Mouse (Mus musculus) hindbrain, postnatal 0 days (tissue): ENCODE results near the gene Chst11. TPM values are rescaled to one million over a fixed set of nuclear protein-coding genes. Genes with fewer than 3 reads are reported as not detected.
A peak's percentile ranks its signal among the peaks of the same experiment; 100 is the strongest.

ENCODE experiments used
- ATAC-seq: fragments of 200-750 bp; cut with Nextera tagmentation; 2 replicates; pipeline ENCODE4 v1.8.0; 2017; ENCODE audit warnings: mild to moderate bottlenecking, moderate TSS enrichment, moderate library complexity
- DNase-seq: peaks from one replicate; pipeline ENCODE4 v3.0.0-alpha.2; 2015; ENCODE audit warnings: low spot score
- H3K27ac ChIP-seq: fragments of 300-500 bp; sonication (generic); 2 replicates; pipeline ENCODE4 v1.5.1; 2014; ENCODE audit warnings: mild to moderate bottlenecking
- H3K27me3 ChIP-seq: fragments of 300-500 bp; sonication (generic); 2 replicates; pipeline ENCODE4 v1.6.1; 2014; ENCODE audit warnings: low read length, mixed read lengths; ENCODE audit not compliant: insufficient read depth
- H3K36me3 ChIP-seq: fragments of 300-500 bp; sonication (generic); 2 replicates; pipeline ENCODE4 v1.6.1; 2014; ENCODE audit warnings: low read length, mixed read lengths; ENCODE audit not compliant: insufficient read depth
- H3K4me1 ChIP-seq: fragments of 300-500 bp; sonication (generic); 2 replicates; pipeline ENCODE4 v1.6.1; 2014; ENCODE audit warnings: antibody characterized with exemption, low read length, mixed read lengths; ENCODE audit not compliant: insufficient read depth
- H3K4me2 ChIP-seq: fragments of 300-500 bp; sonication (generic); 2 replicates; pipeline ENCODE4 v1.6.1; 2014; ENCODE audit warnings: low read depth, mild to moderate bottlenecking, low read length, moderate library complexity, mixed read lengths
- H3K4me3 ChIP-seq: fragments of 300-500 bp; sonication (generic); 2 replicates; pipeline ENCODE4 v1.5.1; 2014; ENCODE audit warnings: low read length
- H3K9ac ChIP-seq: fragments of 300-500 bp; sonication (generic); replicated peaks from 2 replicates; pipeline ENCODE4 v1.6.1; 2014; ENCODE audit warnings: mild to moderate bottlenecking, low read length, moderate library complexity, mixed read lengths
- H3K9me3 ChIP-seq: fragments of 300-500 bp; sonication (generic); 2 replicates; pipeline ENCODE4 v1.6.1; 2016; ENCODE audit warnings: low read length, mixed read lengths
- CTCF ChIP-seq: IDR thresholded peaks from 2 replicates; pipeline ENCODE4 v1.5.1; 2016; ENCODE audit warnings: antibody characterized with exemption, control low read depth, low read depth
- WGBS: fragments of 180-500 bp; shearing (Covaris S2); extraction: QIAGEN DNeasy Blood & Tissue Kit; methylation state at CpG from one replicate; pipeline ENCODE4 v1.1.7; 2014; 5-methylcytosine and 5-hydroxymethylcytosine counted together
- polyA plus RNA-seq: library from polyadenylated mRNA; unstranded; fragments of >200 nt; fragmentation: Nextera tagmentation; extraction: Ambion mirVana; gene quantifications from 2 replicates; pipeline ENCODE4 v1.2.1, GENCODE M21; 2015
- total RNA-seq: library from RNA; depleted of rRNA; stranded (reverse); fragments of >200 nt; gene quantifications from 2 replicates; pipeline ENCODE4 v1.2.3, GENCODE M21; 2014

Chst11 gene
- total and polyA plus RNA-seq, 2 experiments from 2014 or later: 2.9 to 22.3 TPM

DNA sequence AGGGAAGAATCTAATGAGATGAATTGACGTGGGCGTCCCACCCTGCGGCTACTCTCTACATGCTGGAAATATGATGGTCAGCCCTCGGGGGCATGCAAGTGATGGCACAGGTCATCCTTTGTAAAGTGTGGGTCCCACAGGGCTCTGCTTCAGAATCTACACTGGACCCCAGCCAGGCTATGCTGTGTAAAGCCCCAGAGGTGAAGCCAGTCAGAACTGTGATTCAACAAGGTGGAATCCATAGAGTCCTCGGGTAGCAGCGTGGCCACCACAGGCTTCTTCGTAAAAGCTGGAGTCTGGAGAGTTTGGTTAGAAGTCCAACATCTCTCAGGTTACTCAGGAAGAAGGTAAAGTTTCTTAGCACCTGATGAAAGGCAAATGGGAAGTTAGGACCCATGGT is 154.0 kb downstream of the Chst11 start:
- no peaks in the 10 kb centered on the region for H3K36me3 ChIP-seq
- H3K4me2 ChIP-seq: no peak overlapping the region
- H3K9me3 ChIP-seq: no peaks in the 10 kb centered on the region
- no peaks in the 10 kb centered on the region for H3K27me3 ChIP-seq
- WGBS: 90% methylated on average over 7 of the region's 7 CpGs
- H3K9ac ChIP-seq: no peak overlapping the region
- no peak for TF ChIP-seq CTCF
- no peak for ATAC-seq
- H3K4me3 ChIP-seq: no peak overlapping the region
- no peak for DNase-seq
- H3K4me1 ChIP-seq: peaks cover 10% of the 10 kb centered on the region
- H3K27ac ChIP-seq: peak overlapping the region; percentile 54; the same call in 1 of the 2 replicates

DNA sequence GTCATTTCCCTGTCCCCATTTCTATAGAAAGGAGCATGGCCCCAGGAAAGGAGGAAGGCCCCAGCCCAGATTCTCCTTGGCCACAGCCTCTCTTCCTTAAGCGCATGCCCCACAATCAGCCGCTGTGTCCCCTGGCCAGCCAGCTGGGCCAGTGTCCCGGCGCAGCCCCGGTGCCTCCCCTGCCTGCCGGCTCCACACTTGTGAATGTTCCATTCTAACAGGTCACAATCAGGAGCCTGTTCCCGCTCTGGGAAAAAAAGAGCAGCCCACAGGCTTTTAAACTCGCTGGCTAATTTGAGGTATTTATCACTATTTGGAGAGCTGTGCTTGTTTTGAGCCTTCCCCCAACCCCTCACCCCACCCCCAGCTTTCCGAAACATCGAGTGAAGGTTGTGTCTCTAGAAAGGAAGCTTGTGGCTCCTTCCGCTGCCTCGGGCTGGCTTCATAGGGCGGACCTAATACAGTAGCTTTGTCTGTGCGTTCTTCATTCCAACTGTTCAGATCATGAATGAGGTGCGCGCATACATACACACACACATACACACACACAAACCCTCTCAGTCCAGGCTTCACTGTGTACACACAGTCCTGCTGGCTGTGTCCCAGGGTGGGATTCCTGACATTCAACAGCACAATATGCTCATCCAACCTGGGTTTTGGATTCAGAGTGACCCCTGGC is 155.1 kb downstream of the Chst11 start:
- H3K27me3 ChIP-seq: no peaks in the 10 kb centered on the region
- no peak overlapping the region for H3K4me2 ChIP-seq
- no peak overlapping the region for H3K9ac ChIP-seq
- no peaks in the 10 kb centered on the region for H3K36me3 ChIP-seq
- H3K27ac ChIP-seq: peak overlapping the region; percentile 54; the same call in 1 of the 2 replicates
- H3K4me1 ChIP-seq: peaks cover 7% of the 10 kb centered on the region
- WGBS: 53% methylated on average over 16 of the region's 16 CpGs
- no peak for TF ChIP-seq CTCF
- peak; percentile 63 for DNase-seq
- ATAC-seq: peak; percentile 79
- no peak overlapping the region for H3K4me3 ChIP-seq
- no peaks in the 10 kb centered on the region for H3K9me3 ChIP-seq

DNA sequence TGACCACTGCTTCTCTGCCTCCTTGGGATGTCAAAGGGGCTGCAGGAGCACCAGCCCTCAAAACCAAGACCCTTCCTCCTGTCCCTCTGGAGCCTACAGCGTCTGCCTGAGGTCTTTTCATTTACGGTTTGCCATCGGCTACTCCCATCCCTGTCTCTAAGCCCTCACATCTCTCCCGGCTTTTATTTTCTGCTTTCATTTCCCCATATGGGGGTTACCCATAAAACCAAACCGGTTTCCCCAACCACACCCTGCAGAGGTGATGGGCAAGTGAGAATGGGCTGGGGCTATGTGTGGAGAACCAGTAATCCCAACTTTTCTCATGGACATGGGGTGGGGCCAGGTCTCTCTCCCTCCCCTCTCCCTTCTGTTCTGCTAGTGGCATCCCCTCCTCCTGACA is 156.1 kb downstream of the Chst11 start:
- TF ChIP-seq CTCF: no peak
- no peaks in the 10 kb centered on the region for H3K36me3 ChIP-seq
- H3K9me3 ChIP-seq: no peaks in the 10 kb centered on the region
- H3K4me1 ChIP-seq: peaks cover 9% of the 10 kb centered on the region
- H3K9ac ChIP-seq: no peak overlapping the region
- no peak for DNase-seq
- no peak for ATAC-seq
- no peak overlapping the region for H3K4me3 ChIP-seq
- 94% methylated on average over 5 of the region's 5 CpGs for WGBS
- H3K27ac ChIP-seq: no peak overlapping the region
- no peaks in the 10 kb centered on the region for H3K27me3 ChIP-seq
- no peak overlapping the region for H3K4me2 ChIP-seq

DNA sequence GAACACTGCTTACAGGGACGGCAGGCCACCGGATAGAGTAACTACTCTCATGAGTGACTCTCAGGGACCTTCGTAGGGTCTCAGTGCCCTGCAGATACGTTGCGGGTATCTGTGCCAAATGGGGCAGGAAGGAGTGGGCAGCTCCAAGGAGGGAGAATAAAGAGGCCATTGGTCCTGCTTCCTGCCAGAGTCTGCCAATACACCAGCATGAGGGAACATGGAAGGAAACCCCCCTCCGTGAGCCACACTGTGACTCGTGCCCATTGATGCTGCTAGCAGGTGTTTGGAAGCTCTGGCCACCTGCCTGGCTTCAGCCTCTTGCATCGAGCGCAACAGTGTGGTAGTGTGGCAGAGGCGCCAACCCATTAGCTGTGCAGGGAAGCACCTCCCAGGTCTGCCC is 157.8 kb downstream of the Chst11 start:
- peak overlapping the region; percentile 56; the same call in 1 of the 2 replicates for H3K27ac ChIP-seq
- no peak overlapping the region for H3K9ac ChIP-seq
- 55% methylated on average over 10 of the region's 10 CpGs for WGBS
- H3K36me3 ChIP-seq: no peaks in the 10 kb centered on the region
- ATAC-seq (peak; percentile 69; the same call in 1 of the 2 replicates), DNase-seq (peak; percentile 68)
- H3K9me3 ChIP-seq: no peaks in the 10 kb centered on the region
- no peak overlapping the region for H3K4me2 ChIP-seq
- peaks cover 11% of the 10 kb centered on the region for H3K4me1 ChIP-seq
- no peak overlapping the region for H3K4me3 ChIP-seq
- no peak for TF ChIP-seq CTCF
- no peaks in the 10 kb centered on the region for H3K27me3 ChIP-seq

DNA sequence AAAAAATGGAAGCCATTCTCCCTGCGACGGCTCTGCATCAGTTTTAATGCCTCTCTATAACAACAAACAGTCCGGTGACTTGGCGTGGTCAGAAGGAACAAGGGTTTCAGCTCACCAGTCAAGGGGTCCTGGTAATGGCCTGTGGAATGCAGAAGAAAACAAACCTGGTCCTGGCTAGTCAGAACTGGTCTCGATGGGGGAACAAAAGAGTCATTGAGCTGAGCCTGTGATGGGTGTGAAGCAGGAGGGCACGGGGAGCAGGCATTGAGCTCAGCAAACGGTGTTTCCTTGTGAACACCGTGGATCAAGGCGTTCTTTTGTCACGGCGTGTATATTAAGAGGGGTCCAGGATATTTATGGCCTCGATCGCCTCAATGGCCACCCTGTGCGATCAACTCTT is 160.5 kb downstream of the Chst11 start:
- Histone ChIP-seq H3K9me3 (no peaks in the 10 kb centered on the region), H3K4me2 (no peak overlapping the region), H3K27me3 (no peaks in the 10 kb centered on the region), H3K36me3 (no peaks in the 10 kb centered on the region), H3K27ac (no peak overlapping the region), H3K9ac (no peak overlapping the region), H3K4me1 (peaks cover 26% of the 10 kb centered on the region), H3K4me3 (no peak overlapping the region)
- ATAC-seq: no peak
- DNase-seq: no peak
- 40% methylated on average over 14 of the region's 14 CpGs for WGBS
- TF ChIP-seq CTCF: no peak

DNA sequence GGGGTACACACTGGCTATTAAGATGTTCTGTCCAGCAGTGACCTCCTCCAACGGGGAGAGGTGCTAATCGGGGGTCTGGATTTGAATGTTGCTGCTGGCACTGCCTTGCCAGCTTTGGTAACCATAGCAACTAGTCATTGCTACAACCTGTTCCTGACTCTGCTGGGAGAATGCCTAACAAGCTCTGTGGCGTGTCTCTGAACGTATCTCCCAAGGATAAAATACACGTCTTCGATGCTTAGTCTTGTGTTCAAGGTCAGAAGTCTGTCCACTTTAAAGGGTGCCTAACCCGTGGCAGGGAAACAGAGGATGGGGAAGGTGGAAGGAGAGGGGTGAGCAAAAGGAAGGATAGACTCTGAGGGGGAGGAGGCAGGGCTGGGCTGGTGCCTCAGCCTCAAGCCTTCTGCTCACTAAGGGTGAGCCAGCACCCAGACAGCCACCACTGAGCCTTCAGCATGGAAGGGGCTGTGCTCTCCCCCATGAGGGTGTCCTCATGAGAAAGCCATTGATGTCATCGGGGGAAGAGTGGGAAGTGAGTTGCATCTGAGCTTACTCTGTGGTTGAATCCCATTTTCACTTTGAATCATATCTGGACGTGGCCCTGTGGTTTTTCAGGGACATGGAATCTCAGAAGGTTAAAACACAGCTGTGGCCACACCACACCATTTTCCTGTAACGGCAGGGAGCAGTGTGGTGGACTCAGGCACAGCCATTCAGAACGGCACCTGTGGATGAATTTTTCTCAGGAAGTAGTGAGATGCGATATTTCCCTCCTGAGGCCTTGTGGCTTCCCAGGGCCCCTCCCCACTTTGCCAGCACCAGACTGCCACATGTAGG is 164.3 kb downstream of the Chst11 start:
- H3K27ac ChIP-seq: 0 out of 2 replicates have a peak overlapping the region, but pooled peaks have one; percentile 42
- TF ChIP-seq CTCF: no peak
- no peaks in the 10 kb centered on the region for H3K27me3 ChIP-seq
- peaks cover 20% of the 10 kb centered on the region for H3K4me1 ChIP-seq
- ATAC-seq (peak; percentile 38; the same call in 1 of the 2 replicates), DNase-seq (peak; percentile 54)
- H3K4me2 ChIP-seq: no peak overlapping the region
- no peaks in the 10 kb centered on the region for H3K36me3 ChIP-seq
- WGBS: 46% methylated on average over 12 of the region's 12 CpGs
- H3K9ac ChIP-seq: no peak overlapping the region
- no peaks in the 10 kb centered on the region for H3K9me3 ChIP-seq
- H3K4me3 ChIP-seq: no peak overlapping the region

DNA sequence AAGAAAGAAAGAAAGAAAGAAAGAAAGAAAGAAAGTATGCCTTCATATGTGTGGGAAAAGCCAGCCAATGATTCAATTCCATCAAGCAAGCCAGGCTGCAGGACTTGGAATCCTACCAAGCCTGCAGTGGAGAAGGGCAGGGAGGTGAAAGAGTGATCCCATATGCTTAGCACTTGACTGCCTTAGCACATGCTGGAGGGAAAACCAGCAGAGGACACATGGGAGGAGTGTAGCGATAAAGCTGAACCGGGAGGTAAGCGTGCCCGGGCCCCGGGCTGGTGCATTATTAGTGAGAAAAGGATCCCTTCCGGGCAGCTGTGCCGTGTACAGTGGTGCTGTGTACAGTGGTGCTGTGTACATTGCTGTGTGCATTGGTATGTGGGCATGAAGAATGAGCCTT is 165.3 kb downstream of the Chst11 start:
- 70% methylated on average over 7 of the region's 7 CpGs for WGBS
- peak; percentile 65 for DNase-seq
- H3K27me3 ChIP-seq: no peaks in the 10 kb centered on the region

More for the DNA sequence above, 165.3 kb downstream of the Chst11 start:
- H3K4me3 ChIP-seq: no peak overlapping the region
- no peak overlapping the region for H3K4me2 ChIP-seq
- H3K9me3 ChIP-seq: no peaks in the 10 kb centered on the region
- no peaks in the 10 kb centered on the region for H3K36me3 ChIP-seq
- no peak overlapping the region for H3K9ac ChIP-seq
- no peak for TF ChIP-seq CTCF
- peaks cover 20% of the 10 kb centered on the region for H3K4me1 ChIP-seq
- no peak overlapping the region for H3K27ac ChIP-seq
- no peak; the same call in 1 of the 2 replicates for ATAC-seq
